Mouse (Mus musculus) stomach, postnatal 0 days (tissue): Measurements from ENCODE around the gene Fubp1. TPM values are rescaled to one million over a fixed set of nuclear protein-coding genes. Genes with fewer than 3 reads are reported as not detected.

Experiments
- ATAC-seq: fragments of 200-750 bp; cut with Nextera tagmentation; 2 replicates; pipeline ENCODE4 v1.8.0; 2017; ENCODE audit not compliant: low FRiP score, low TSS enrichment
- DNase-seq: peaks from one replicate; pipeline ENCODE4 v3.0.0-alpha.2; 2016; ENCODE audit warnings: low spot score
- H3K27ac ChIP-seq: fragments of 300-500 bp; sonication (generic); replicated peaks from 2 replicates; pipeline ENCODE4 v1.5.1; 2014; ENCODE audit warnings: mild to moderate bottlenecking, control low read depth
- H3K27me3 ChIP-seq: fragments of 300-500 bp; sonication (generic); 2 replicates; pipeline ENCODE4 v1.6.1; 2014; ENCODE audit warnings: low read length; ENCODE audit not compliant: control insufficient read depth, insufficient read depth
- H3K36me3 ChIP-seq: fragments of 300-500 bp; sonication (generic); 2 replicates; pipeline ENCODE4 v1.6.1; 2014; ENCODE audit warnings: low read length, mixed read lengths; ENCODE audit not compliant: control insufficient read depth, insufficient read depth
- H3K4me1 ChIP-seq: fragments of 300-500 bp; sonication (generic); replicated peaks from 2 replicates; pipeline ENCODE4 v1.6.1; 2014; ENCODE audit warnings: antibody characterized with exemption; ENCODE audit not compliant: control insufficient read depth, insufficient read depth
- H3K4me2 ChIP-seq: fragments of 300-500 bp; sonication (generic); replicated peaks from 2 replicates; pipeline ENCODE4 v1.6.1; 2014; ENCODE audit warnings: low read depth, mild to moderate bottlenecking, control low read depth, moderate library complexity
- H3K4me3 ChIP-seq: fragments of 300-500 bp; sonication (generic); 2 replicates; pipeline ENCODE4 v1.5.1; 2014; ENCODE audit warnings: low read depth, low read length, control low read depth
- H3K9ac ChIP-seq: fragments of 300-500 bp; sonication (generic); 2 replicates; pipeline ENCODE4 v1.6.1; 2014; ENCODE audit warnings: mild to moderate bottlenecking, low read length, control low read depth, mixed read lengths
- H3K9me3 ChIP-seq: fragments of 300-500 bp; sonication (generic); 2 replicates; pipeline ENCODE4 v1.6.1; 2016; ENCODE audit warnings: low read length; ENCODE audit not compliant: control insufficient read depth
- CTCF ChIP-seq: IDR thresholded peaks from 2 replicates; pipeline ENCODE4 v1.5.1; 2016; ENCODE audit warnings: antibody characterized with exemption, low read depth, mild to moderate bottlenecking, moderate library complexity
- EP300 ChIP-seq: optimal IDR thresholded peaks from 2 replicates; pipeline ENCODE3; 2016; ENCODE audit warnings: antibody characterized with exemption
- WGBS: fragments of 180-500 bp; shearing (Covaris S2); extraction: QIAGEN DNeasy Blood & Tissue Kit; methylation state at CpG from one replicate; pipeline ENCODE4 v1.1.7; 2014; 5-methylcytosine and 5-hydroxymethylcytosine counted together
- polyA plus RNA-seq: library from polyadenylated mRNA; unstranded; fragments of >200 nt; fragmentation: Nextera tagmentation; extraction: Ambion mirVana; gene quantifications from 2 replicates; pipeline ENCODE4 v1.2.1, GENCODE M21; 2015

The Fubp1 gene
- polyA plus RNA-seq, 1 experiment from 2014 or later = 60.2 TPM

GRCm38 (mm10) chr3:152276935-152277334 is 66.7 kb downstream of the Fubp1 start:
- WGBS = 97% methylated on average over 3 of the region's 3 CpGs
- ATAC-seq = no peak
- Histone ChIP-seq H3K4me1 (no peaks in the 10 kb centered on the region), H3K4me2 (no peak overlapping the region), H3K4me3 (no peak overlapping the region), H3K9ac (no peak overlapping the region), H3K27ac (no peak overlapping the region), H3K9me3 (no peaks in the 10 kb centered on the region), H3K27me3 (no peaks in the 10 kb centered on the region), H3K36me3 (no peaks in the 10 kb centered on the region)
- DNase-seq = no peak
- TF ChIP-seq EP300 (no peak), CTCF (no peak)

GRCm38 (mm10) chr3:152277912-152278311 is 67.7 kb downstream of the Fubp1 start:
- no peak for ATAC-seq
- no peaks in the 10 kb centered on the region for H3K9me3 ChIP-seq
- H3K4me2 ChIP-seq = no peak overlapping the region
- 79% methylated on average over 2 of the region's 2 CpGs for WGBS
- H3K4me1 ChIP-seq = no peaks in the 10 kb centered on the region
- no peak for DNase-seq
- H3K9ac ChIP-seq = no peak overlapping the region
- H3K27ac ChIP-seq = no peak overlapping the region
- no peaks in the 10 kb centered on the region for H3K27me3 ChIP-seq
- H3K36me3 ChIP-seq = no peaks in the 10 kb centered on the region
- peak; percentile 9; the same call in 1 of the 2 replicates for TF ChIP-seq CTCF
- no peak for TF ChIP-seq EP300
- no peak overlapping the region for H3K4me3 ChIP-seq

- no peak for ATAC-seq
- no peak overlapping the region for H3K4me3 ChIP-seq
- no peaks in the 10 kb centered on the region for H3K27me3 ChIP-seq
- WGBS = 41% methylated on average over 2 of the region's 2 CpGs
- DNase-seq = no peak
- no peak overlapping the region for H3K9ac ChIP-seq
- TF ChIP-seq EP300 = no peak
- no peak overlapping the region for H3K4me2 ChIP-seq
- H3K36me3 ChIP-seq = no peaks in the 10 kb centered on the region
- no peaks in the 10 kb centered on the region for H3K9me3 ChIP-seq
- no peaks in the 10 kb centered on the region for H3K4me1 ChIP-seq
- H3K27ac ChIP-seq = no peak overlapping the region
Observed at GRCm38 (mm10) chr3:152278431-152278830, 68.2 kb downstream of the Fubp1 start.

- TF ChIP-seq CTCF (no peak), EP300 (no peak)
Observed at GRCm38 (mm10) chr3:152282126-152282525, 71.9 kb downstream of the Fubp1 start.

GRCm38 (mm10) chr3:152284306-152284705 is 74.1 kb downstream of the Fubp1 start:
- 97% methylated on average over 1 of the region's 1 CpGs for WGBS
- Histone ChIP-seq H3K9ac (no peak overlapping the region), H3K4me1 (no peaks in the 10 kb centered on the region), H3K4me3 (no peak overlapping the region), H3K36me3 (no peaks in the 10 kb centered on the region), H3K9me3 (no peaks in the 10 kb centered on the region), H3K4me2 (no peak overlapping the region), H3K27me3 (no peaks in the 10 kb centered on the region), H3K27ac (no peak overlapping the region)
- TF ChIP-seq EP300 = no peak
- no peak for TF ChIP-seq CTCF
- DNase-seq (no peak), ATAC-seq (no peak)

More at GRCm38 (mm10) chr3:152282126-152282525, 71.9 kb downstream of the Fubp1 start:
- H3K4me2 ChIP-seq = no peak overlapping the region
- DNase-seq = no peak
- no peaks in the 10 kb centered on the region for H3K9me3 ChIP-seq
- no peak overlapping the region for H3K4me3 ChIP-seq
- no peaks in the 10 kb centered on the region for H3K27me3 ChIP-seq
- ATAC-seq = no peak
- 35% methylated on average over 3 of the region's 3 CpGs for WGBS
- H3K36me3 ChIP-seq = no peaks in the 10 kb centered on the region
- no peak overlapping the region for H3K27ac ChIP-seq
- no peaks in the 10 kb centered on the region for H3K4me1 ChIP-seq
- no peak overlapping the region for H3K9ac ChIP-seq

GRCm38 (mm10) chr3:152284759-152285158 is 74.5 kb downstream of the Fubp1 start:
- H3K9ac ChIP-seq = no peak overlapping the region
- H3K4me3 ChIP-seq = no peak overlapping the region
- no peaks in the 10 kb centered on the region for H3K9me3 ChIP-seq
- 93% methylated on average over 5 of the region's 5 CpGs for WGBS
- H3K4me1 ChIP-seq = no peaks in the 10 kb centered on the region
- H3K27me3 ChIP-seq = no peaks in the 10 kb centered on the region
- ATAC-seq = no peak
- H3K4me2 ChIP-seq = no peak overlapping the region
- no peak overlapping the region for H3K27ac ChIP-seq
- no peaks in the 10 kb centered on the region for H3K36me3 ChIP-seq
- TF ChIP-seq CTCF (no peak), EP300 (no peak)
- DNase-seq = no peak

Other genes with a start within 250 kb of the Fubp1 start
- 76.1 and 82.5 TPM in 2 replicates for gene Gipc2, start 44.2 kb upstream of the Fubp1 start, polyA plus RNA-seq
- gene Dnajb4, start 120 bp upstream of the Fubp1 start, polyA plus RNA-seq = 26.4 and 29.0 TPM in 2 replicates
- gene Nexn, start 55.9 kb downstream of the Fubp1 start, polyA plus RNA-seq = 29.8 and 37.9 TPM in 2 replicates
- gene Miga1, start 130.0 kb downstream of the Fubp1 start, polyA plus RNA-seq = 3.5 and 3.6 TPM in 2 replicates
- gene Usp33, start 136.1 kb downstream of the Fubp1 start, polyA plus RNA-seq = 15.7 and 16.1 TPM in 2 replicates
- gene Zzz3, start 185.1 kb downstream of the Fubp1 start, polyA plus RNA-seq = 19.0 and 22.8 TPM in 2 replicates